Mouse (Mus musculus) forebrain, postnatal 0 days (tissue): ENCODE results near the gene Chst14. TPM values are rescaled to one million over a fixed set of nuclear protein-coding genes. Genes with fewer than 3 reads are reported as not detected.

Experiments
- ATAC-seq: fragments of 200-750 bp; cut with Nextera tagmentation; 2 replicates; pipeline ENCODE4 v1.8.0; 2017; ENCODE audit warnings: mild to moderate bottlenecking, moderate library complexity
- DNase-seq: peaks from one replicate; pipeline ENCODE4 v3.0.0-alpha.2; 2015
- H3K27ac ChIP-seq: fragments of 300-500 bp; sonication (generic); 2 replicates; pipeline ENCODE4 v1.5.1; 2014; ENCODE audit warnings: low read depth, mild to moderate bottlenecking, antibody characterized with exemption, low read length, moderate library complexity, mixed read lengths
- H3K27me3 ChIP-seq: fragments of 300-500 bp; sonication (generic); 2 replicates; pipeline ENCODE4 v1.6.1; 2014; ENCODE audit warnings: mild to moderate bottlenecking, low read length, mixed read lengths; ENCODE audit not compliant: insufficient read depth
- H3K36me3 ChIP-seq: fragments of 300-500 bp; sonication (generic); 2 replicates; pipeline ENCODE4 v1.6.1; 2014; ENCODE audit warnings: mild to moderate bottlenecking, moderate library complexity; ENCODE audit not compliant: insufficient read depth
- H3K4me1 ChIP-seq: fragments of 300-500 bp; sonication (generic); 2 replicates; pipeline ENCODE4 v1.6.1; 2014; ENCODE audit warnings: antibody characterized with exemption; ENCODE audit not compliant: insufficient read depth
- H3K4me2 ChIP-seq: fragments of 300-500 bp; sonication (generic); 2 replicates; pipeline ENCODE4 v1.6.1; 2014; ENCODE audit warnings: low read depth, mild to moderate bottlenecking, moderate library complexity
- H3K4me3 ChIP-seq: fragments of 300-500 bp; sonication (generic); 2 replicates; pipeline ENCODE4 v1.5.1; 2014; ENCODE audit warnings: low read depth, low read length, mixed read lengths
- H3K9ac ChIP-seq: fragments of 300-500 bp; sonication (generic); 2 replicates; pipeline ENCODE4 v1.6.1; 2014; ENCODE audit warnings: mild to moderate bottlenecking
- H3K9me3 ChIP-seq: fragments of 300-500 bp; sonication (generic); 2 replicates; pipeline ENCODE4 v1.6.1; 2016; ENCODE audit warnings: low read length
- CTCF ChIP-seq: sonication (generic); IDR thresholded peaks from 2 replicates; pipeline ENCODE4 v1.5.1; 2016; ENCODE audit warnings: antibody characterized with exemption, control low read depth, low read depth
- WGBS: fragments of 180-500 bp; shearing (Covaris S2); extraction: QIAGEN DNeasy Blood & Tissue Kit; methylation state at CpG from one replicate; pipeline ENCODE4 v1.1.7; 2014; 5-methylcytosine and 5-hydroxymethylcytosine counted together
- polyA plus RNA-seq: library from polyadenylated mRNA; unstranded; fragments of >200 nt; fragmentation: Nextera tagmentation; extraction: Ambion mirVana; gene quantifications from 2 replicates; pipeline ENCODE4 v1.2.1, GENCODE M21; 2015
- total RNA-seq: library from RNA; depleted of rRNA; stranded (reverse); fragments of >200 nt; gene quantifications from 2 replicates; pipeline ENCODE4 v1.2.3, GENCODE M21; 2014; rRNA removed

Chst14 gene
- total and polyA plus RNA-seq, 2 experiments from 2014 or later, result 3.9 to 4.0 TPM

GRCm38 (mm10) chr2:118976941-118977340, 50.6 kb downstream of the Chst14 start:
- peak overlapping the region; percentile 59 for H3K4me3 ChIP-seq
- peak overlapping the region; percentile 72; the same call in 1 of the 2 replicates for H3K9ac ChIP-seq
- H3K36me3 ChIP-seq, result no peaks in the 10 kb centered on the region
- peak overlapping the region; percentile 87 for H3K4me2 ChIP-seq
- TF ChIP-seq CTCF, result no peak
- H3K27me3 ChIP-seq, result peaks cover 24% of the 10 kb centered on the region
- H3K27ac ChIP-seq, result peak overlapping the region; percentile 54; the same call in 1 of the 2 replicates
- no peak for ATAC-seq
- H3K9me3 ChIP-seq, result no peaks in the 10 kb centered on the region
- WGBS, result 17% methylated on average over 5 of the region's 5 CpGs
- DNase-seq, result no peak
- H3K4me1 ChIP-seq, result 0 out of 2 replicates have a peak, but pooled peaks cover 2% of the 10 kb centered on the region

GRCm38 (mm10) chr2:118978064-118978463, 51.8 kb downstream of the Chst14 start:
- no peak overlapping the region for H3K4me3 ChIP-seq
- WGBS, result 31% methylated on average over 6 of the region's 6 CpGs
- peak; percentile 41 for TF ChIP-seq CTCF
- ATAC-seq, result 0 out of 2 replicates have a peak, but pooled peaks have one; percentile 28
- no peaks in the 10 kb centered on the region for H3K36me3 ChIP-seq
- H3K4me2 ChIP-seq, result no peak overlapping the region
- DNase-seq, result no peak
- H3K27ac ChIP-seq, result no peak overlapping the region
- H3K9ac ChIP-seq, result no peak overlapping the region
- H3K9me3 ChIP-seq, result no peaks in the 10 kb centered on the region
- peaks cover 24% of the 10 kb centered on the region for H3K27me3 ChIP-seq
- no peaks in the 10 kb centered on the region for H3K4me1 ChIP-seq

Other genes starting within 250 kb of the Chst14 start
- 1.1 and 2.0 TPM in 2 replicates for gene Ankrd63, start 222.5 kb upstream of the Chst14 start, total RNA-seq
- 0.62 and 0.64 TPM in 2 replicates for gene Ankrd63, start 222.5 kb upstream of the Chst14 start, polyA plus RNA-seq
- 0.92 and 1.1 TPM in 2 replicates for gene Plcb2, start 198.1 kb upstream of the Chst14 start, total RNA-seq
- gene Plcb2, start 198.1 kb upstream of the Chst14 start, polyA plus RNA-seq, result 0.52 and 0.83 TPM in 2 replicates
- gene Inafm2, start 180.7 kb upstream of the Chst14 start, total RNA-seq, result 13.8 and 14.2 TPM in 2 replicates
- 15.7 and 17.2 TPM in 2 replicates for gene Inafm2, start 180.7 kb upstream of the Chst14 start, polyA plus RNA-seq
- 1.8 and 2.4 TPM in 2 replicates for gene Ccdc9b, start 163.8 kb upstream of the Chst14 start, total RNA-seq
- 0.33 and 0.53 TPM in 2 replicates for gene Ccdc9b, start 163.8 kb upstream of the Chst14 start, polyA plus RNA-seq
- gene Phgr1, start 153.7 kb upstream of the Chst14 start, total RNA-seq, result not detected in 2 replicates
- not detected in 2 replicates for gene Phgr1, start 153.7 kb upstream of the Chst14 start, polyA plus RNA-seq
- 48.4 and 91.3 TPM in 2 replicates for gene Disp2, start 146.8 kb upstream of the Chst14 start, total RNA-seq
- 25.4 and 40.4 TPM in 2 replicates for gene Disp2, start 146.8 kb upstream of the Chst14 start, polyA plus RNA-seq
- 7.1 and 7.5 TPM in 2 replicates for gene Knstrn, start 112.5 kb upstream of the Chst14 start, total RNA-seq
- 11.9 and 13.1 TPM in 2 replicates for gene Knstrn, start 112.5 kb upstream of the Chst14 start, polyA plus RNA-seq
- 49.0 and 50.5 TPM in 2 replicates for gene Ivd, start 64.5 kb upstream of the Chst14 start, total RNA-seq
- 42.9 and 45.8 TPM in 2 replicates for gene Ivd, start 64.5 kb upstream of the Chst14 start, polyA plus RNA-seq
- gene Bahd1, start 26.1 kb upstream of the Chst14 start, total RNA-seq, result 18.0 and 19.9 TPM in 2 replicates
- 4.6 and 5.1 TPM in 2 replicates for gene Bahd1, start 26.1 kb upstream of the Chst14 start, polyA plus RNA-seq
- 51.4 and 52.3 TPM in 2 replicates for gene Ccdc32, start 102.9 kb downstream of the Chst14 start, total RNA-seq
- 56.3 and 64.3 TPM in 2 replicates for gene Ccdc32, start 102.9 kb downstream of the Chst14 start, polyA plus RNA-seq
- 9.4 and 10.3 TPM in 2 replicates for gene Rpusd2, start 108.3 kb downstream of the Chst14 start, total RNA-seq
- gene Rpusd2, start 108.3 kb downstream of the Chst14 start, polyA plus RNA-seq, result 3.6 TPM in 2 replicates
- 4.6 and 5.0 TPM in 2 replicates for gene Knl1, start 120.6 kb downstream of the Chst14 start, total RNA-seq
- 3.8 and 5.2 TPM in 2 replicates for gene Knl1, start 120.6 kb downstream of the Chst14 start, polyA plus RNA-seq
- 1.2 and 1.4 TPM in 2 replicates for gene Rad51, start 186.3 kb downstream of the Chst14 start, total RNA-seq
- gene Rad51, start 186.3 kb downstream of the Chst14 start, polyA plus RNA-seq, result 6.3 and 8.4 TPM in 2 replicates
- gene Rmdn3, start 230.5 kb downstream of the Chst14 start, total RNA-seq, result 45.8 and 57.3 TPM in 2 replicates
- gene Rmdn3, start 230.5 kb downstream of the Chst14 start, polyA plus RNA-seq, result 36.4 and 39.5 TPM in 2 replicates
- gene Gchfr, start 241.3 kb downstream of the Chst14 start, total RNA-seq, result 0.38 TPM in 1 of 2 replicates, not detected in the other
- 1.5 and 1.9 TPM in 2 replicates for gene Gchfr, start 241.3 kb downstream of the Chst14 start, polyA plus RNA-seq
- 0.08 TPM in 1 of 2 replicates, not detected in the other for gene Gm14137, start 248.0 kb downstream of the Chst14 start, total RNA-seq
- gene Gm14137, start 248.0 kb downstream of the Chst14 start, polyA plus RNA-seq, result 0.09 and 0.28 TPM in 2 replicates